Mouse (Mus musculus): ENCODE data around the gene Klhl2.

The Klhl2 gene

GRCm38 (mm10) chr8:64691591-64692401, 158.0 kb downstream of the Klhl2 start:
- no peak for DNase-seq (ENCODE audit: low spot score)

GRCm38 (mm10) chr8:64690845-64691244, 159.0 kb downstream of the Klhl2 start:
- no peak for DNase-seq (ENCODE audit: low spot score)

- no peak for DNase-seq (ENCODE audit: low spot score)
Observed at GRCm38 (mm10) chr8:64690306-64690705, 159.5 kb downstream of the Klhl2 start.

Data from urinary bladder, postnatal 25 days (tissue).